Mouse (Mus musculus): ENCODE data around the gene Ssxb1.
"Not testable (repeated sequence)": the region's sequence is repeated elsewhere in the genome, so short reads cannot be mapped to it uniquely, and the experiment has no call there.

Ssxb1 gene

DNA sequence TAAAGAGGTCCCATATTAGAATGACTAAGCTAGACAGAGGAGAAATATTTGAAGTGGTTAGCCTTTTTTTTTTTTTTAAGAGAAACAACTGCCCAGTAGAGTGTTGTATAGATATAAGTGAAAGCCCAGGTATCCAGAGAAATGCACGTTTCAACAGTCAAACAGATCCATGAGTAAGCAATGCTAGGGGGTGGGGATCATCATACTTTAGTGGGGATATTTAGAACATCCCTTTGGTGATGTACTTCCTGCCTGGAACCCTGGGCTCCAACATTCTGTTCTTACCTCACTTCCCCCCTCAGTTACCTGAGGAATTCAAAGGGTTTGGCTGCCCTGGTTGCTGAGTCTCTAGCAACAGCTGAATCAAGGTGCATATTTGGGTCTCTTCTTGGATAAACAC, at the start of gene Ssxb1:
TSS of gene Ssxb1 (plus strand) at position 301 of the 400 bp plus-strand sequence.
- DNase-seq (ENCODE audit: inconsistent age in 2 of 2, low spot score in 1 of 2): not testable (repeated sequence)

GRCm38 (mm10) chrX:8366678-8367077, 46.4 kb upstream of the Ssxb1 start, which contains the start of gene Ssxb9:
TSS of gene Ssxb9 (plus strand) at chrX:8366978.
- not testable (repeated sequence) for DNase-seq (ENCODE audit: inconsistent age in 2 of 2, low spot score in 1 of 2)

- not testable (repeated sequence) for DNase-seq (ENCODE audit: inconsistent age in 2 of 2, low spot score in 1 of 2)
These were observed 48.5 kb downstream of the Ssxb1 start, which contains the start of gene Ssxb2 for GRCm38 (mm10) chrX:8461626-8462025. TSS of gene Ssxb2 (minus strand) at chrX:8461726.

Data from adrenal gland, adult (tissue).